ENCODE assay signal across 8 mouse cellular contexts in the genomic region with DNA sequence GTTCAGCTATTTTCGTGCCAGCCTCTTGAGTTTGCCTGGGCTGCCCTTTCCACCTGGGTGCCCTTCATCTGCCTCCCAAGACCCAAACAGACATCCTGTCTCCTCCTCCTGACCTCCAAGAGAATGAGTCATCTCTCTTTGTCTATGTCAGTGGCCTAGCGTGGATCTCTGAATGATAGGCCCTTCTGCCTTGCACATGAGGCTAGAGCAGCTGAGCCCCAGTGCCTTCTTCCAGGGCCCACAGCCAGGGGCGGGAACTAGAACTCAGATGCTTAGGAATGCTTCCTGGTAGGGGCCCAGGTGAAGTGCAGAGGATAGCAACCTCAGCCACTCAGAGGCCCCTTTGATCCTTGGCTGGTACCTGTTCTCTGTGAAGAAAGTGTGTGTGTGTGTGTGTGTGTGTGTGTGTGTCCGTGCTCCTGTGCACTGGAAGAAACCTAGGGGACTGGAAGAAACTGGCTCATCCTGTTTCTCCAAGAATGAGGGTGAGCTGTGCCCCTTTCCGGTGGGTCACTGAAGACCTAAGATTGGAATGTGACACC. TPM values are rescaled to one million over a fixed set of nuclear protein-coding genes. Genes with fewer than 3 reads are reported as not detected.
DNase-seq lines count a peak whose midpoint lies in the region; ATAC-seq and TF ChIP-seq lines count a peak whose summit lies in the region.

No protein-coding gene starts in this region.

- 21% methylated on average over 5 of the region's 5 CpGs for WGBS in heart, embryonic 16.5 days
- WGBS in embryonic facial prominence, embryonic 14.5 days, result 26% methylated on average over 5 of the region's 5 CpGs
- WGBS in limb, embryonic 11.5 days, result 37% methylated on average over 5 of the region's 5 CpGs

- H3K27ac ChIP-seq in heart, embryonic 16.5 days (ENCODE audit: low read length), result peak overlapping the region; percentile 98
- H3K27ac ChIP-seq in embryonic facial prominence, embryonic 14.5 days (replicated peaks; ENCODE audit: low read depth, low read length), result peak overlapping the region; percentile 99
- H3K27ac ChIP-seq in limb, embryonic 11.5 days (replicated peaks; ENCODE audit: low read depth, low read length), result no peak overlapping the region

- no peak for TF ChIP-seq CTCF in G1E (IDR thresholded peaks at IDR 0.05; ENCODE audit: low read depth, low read length)

- H3K27me3 ChIP-seq in heart, embryonic 16.5 days (ENCODE audit: control insufficient read depth, insufficient read depth, low read length), result no peaks in the 10 kb centered on the region
- no peaks in the 10 kb centered on the region for H3K27me3 ChIP-seq in G1E (ENCODE audit: insufficient read depth, low read length)
- H3K27me3 ChIP-seq in embryonic facial prominence, embryonic 14.5 days (replicated peaks; ENCODE audit: control insufficient read depth, insufficient read depth, low read length), result no peaks in the 10 kb centered on the region
- no peaks in the 10 kb centered on the region for H3K27me3 ChIP-seq in limb, embryonic 11.5 days (ENCODE audit: control insufficient read depth, insufficient read depth, low read length)

- H3K9ac ChIP-seq in heart, embryonic 16.5 days (ENCODE audit: low read length), result peak overlapping the region; percentile 38; the same call in 1 of the 2 replicates
- peak overlapping the region; percentile 40; the same call in 1 of the 2 replicates for H3K9ac ChIP-seq in embryonic facial prominence, embryonic 14.5 days (ENCODE audit: low read depth, low read length)
- H3K9ac ChIP-seq in limb, embryonic 11.5 days (ENCODE audit: low read length), result peak overlapping the region; percentile 2; the same call in 1 of the 2 replicates

- no peaks in the 10 kb centered on the region for H3K9me3 ChIP-seq in heart, embryonic 16.5 days (replicated peaks; ENCODE audit: control insufficient read depth, low read length)
- H3K9me3 ChIP-seq in G1E (replicated peaks), result no peaks in the 10 kb centered on the region
- no peaks in the 10 kb centered on the region for H3K9me3 ChIP-seq in embryonic facial prominence, embryonic 14.5 days (ENCODE audit: control insufficient read depth, low read length)
- H3K9me3 ChIP-seq in limb, embryonic 11.5 days (ENCODE audit: control insufficient read depth, low read length), result no peaks in the 10 kb centered on the region

- no peaks in the 10 kb centered on the region for H3K36me3 ChIP-seq in heart, embryonic 16.5 days (ENCODE audit: control insufficient read depth, insufficient read depth)
- peaks cover 55% of the 10 kb centered on the region for H3K36me3 ChIP-seq in G1E (replicated peaks)
- H3K36me3 ChIP-seq in embryonic facial prominence, embryonic 14.5 days (ENCODE audit: control insufficient read depth, insufficient read depth, low read length), result no peaks in the 10 kb centered on the region
- no peaks in the 10 kb centered on the region for H3K36me3 ChIP-seq in limb, embryonic 11.5 days (ENCODE audit: control insufficient read depth, insufficient read depth, low read length)

- H3K4me2 ChIP-seq in heart, embryonic 16.5 days (ENCODE audit: low read depth, low read length), result peak overlapping the region; percentile 23; the same call in 1 of the 2 replicates
- peak overlapping the region; percentile 23 for H3K4me2 ChIP-seq in embryonic facial prominence, embryonic 14.5 days (ENCODE audit: low read depth, low read length)
- H3K4me2 ChIP-seq in limb, embryonic 11.5 days (ENCODE audit: low read depth, severe bottlenecking), result no peak overlapping the region; the same call in 1 of the 2 replicates

- DNase-seq in heart, adult 11 months, result no peak
- peak; percentile 25 for DNase-seq in G1E (ENCODE audit: low spot score)
- DNase-seq in embryonic facial prominence, embryonic 14.5 days (ENCODE audit: low spot score), result peak; percentile 82
- no peak for DNase-seq in limb, embryonic 11.5 days (ENCODE audit: low spot score)
- peak; percentile 25 to 39 for DNase-seq in thymus, postnatal 10 days (ENCODE audit: low spot score in 2 of 2)
- DNase-seq in frontal cortex, postnatal 36 days (ENCODE audit: low spot score in 2 of 2), result no peak

- ATAC-seq in heart, embryonic 16.5 days (replicated peaks; ENCODE audit: extremely low read depth, insufficient read depth, low FRiP score), result no peak
- ATAC-seq in G1E (ENCODE audit: extremely low read depth, insufficient number of reproducible peaks, low FRiP score, poor library complexity, severe bottlenecking), result peak; percentile 72
- peak; percentile 8; the same call in 1 of the 2 replicates for ATAC-seq in embryonic facial prominence, embryonic 14.5 days (ENCODE audit: low read depth)
- no peak for ATAC-seq in limb, embryonic 11.5 days (ENCODE audit: insufficient number of reproducible peaks, low FRiP score, low TSS enrichment, low read depth)
- no peak for ATAC-seq in monocyte, adult 5-6 weeks (replicated peaks; ENCODE audit: insufficient number of reproducible peaks, low FRiP score, low TSS enrichment, poor library complexity, severe bottlenecking)

- peaks cover 71% of the 10 kb centered on the region for H3K4me1 ChIP-seq in heart, embryonic 16.5 days (ENCODE audit: control insufficient read depth, insufficient read depth, low read length)
- peaks cover 78% of the 10 kb centered on the region for H3K4me1 ChIP-seq in G1E (ENCODE audit: insufficient read depth, low read depth, low read length)
- H3K4me1 ChIP-seq in embryonic facial prominence, embryonic 14.5 days (ENCODE audit: control insufficient read depth, insufficient read depth, low read length), result peaks cover 67% of the 10 kb centered on the region
- H3K4me1 ChIP-seq in limb, embryonic 11.5 days (ENCODE audit: control insufficient read depth, insufficient read depth, low read length), result peaks cover 55% of the 10 kb centered on the region

- H3K4me3 ChIP-seq in heart, embryonic 16.5 days (ENCODE audit: low read length), result no peak overlapping the region
- H3K4me3 ChIP-seq in G1E (ENCODE audit: low read depth, low read length), result no peak overlapping the region; the same call in 1 of the 2 replicates
- H3K4me3 ChIP-seq in embryonic facial prominence, embryonic 14.5 days (ENCODE audit: low read depth, low read length), result no peak overlapping the region
- no peak overlapping the region for H3K4me3 ChIP-seq in limb, embryonic 11.5 days (ENCODE audit: low read depth, low read length)

RNA-seq across cellular contexts. Expression of gene Rai1, which starts 3.9 kb away (rescaled TPM):
- 15.7 TPM in 2 replicates for polyA plus RNA-seq in heart, embryonic 16.5 days (2015; fragmentation: Nextera tagmentation; extraction: Ambion mirVana)
- 77.4 and 78.1 TPM in 2 replicates for total RNA-seq in G1E (2014; fragmentation: Nextera tagmentation)
- total RNA-seq in G1E (2017), result 10.3 and 13.5 TPM in 2 replicates
- polyA plus RNA-seq in G1E (2012), result 107 TPM in 2 replicates
- 23.9 and 27.6 TPM in 2 replicates for polyA plus RNA-seq in embryonic facial prominence, embryonic 14.5 days (2014; fragmentation: Nextera tagmentation; extraction: Ambion mirVana)
- polyA plus RNA-seq in limb, embryonic 11.5 days (2014; fragmentation: Nextera tagmentation; extraction: Ambion mirVana), result 35.5 and 36.0 TPM in 2 replicates
- total RNA-seq in monocyte, adult 5-6 weeks (2017), result 4.6 to 18.1 TPM (median 10.3 TPM) in 3 replicates

Comparison
In these comparisons a context has a peak if more than half of its experiments do, and no peak if none do; other contexts are left out.
1. ATAC-seq: peak in G1E (single experiment) and embryonic facial prominence, embryonic 14.5 days (single experiment); none in heart, embryonic 16.5 days (single experiment), limb, embryonic 11.5 days (single experiment) and monocyte, adult 5-6 weeks (single experiment).
2. DNase-seq: peak in G1E (single experiment), embryonic facial prominence, embryonic 14.5 days (single experiment) and thymus, postnatal 10 days (2 of 2); none in heart, adult 11 months (single experiment), limb, embryonic 11.5 days (single experiment) and frontal cortex, postnatal 36 days (0 of 2).
3. Peak in every context shown above with its lines, with median percentiles within 50 percentile points of each other: H3K9ac ChIP-seq.